Mouse (Mus musculus) stomach, postnatal 0 days (tissue): ENCODE data around the gene Lilr4b.

ENCODE experiments used
- CTCF ChIP-seq: IDR thresholded peaks from 2 replicates; pipeline ENCODE4 v1.5.1; 2016; ENCODE audit warnings: antibody characterized with exemption, low read depth, mild to moderate bottlenecking, moderate library complexity
- EP300 ChIP-seq: optimal IDR thresholded peaks from 2 replicates; pipeline ENCODE3; 2016; ENCODE audit warnings: antibody characterized with exemption

DNA sequence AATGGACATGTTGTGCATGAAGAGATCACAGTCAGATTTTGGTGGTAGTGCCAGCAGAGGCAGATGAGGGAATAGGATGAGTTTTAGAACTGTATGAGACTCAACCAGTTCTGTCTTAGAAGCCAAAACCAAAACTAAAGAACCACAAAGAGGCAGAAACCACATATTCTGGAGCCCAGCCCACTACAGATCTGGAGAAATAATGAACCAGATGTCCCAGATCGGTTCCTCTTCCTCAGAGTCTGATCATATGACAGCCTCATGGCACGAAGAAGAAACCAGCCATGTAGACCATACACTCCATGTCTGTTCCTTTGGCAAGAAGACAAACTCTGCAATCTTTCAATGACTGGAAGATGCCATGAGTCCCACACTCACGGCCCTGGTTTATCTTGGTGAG lies 44.7 kb upstream of the Lilr4b start:
- TF ChIP-seq CTCF (no peak), EP300 (no peak)
